Mouse (Mus musculus): ENCODE results near the gene Gm17727.
"Not testable (repeated sequence)": the region's sequence is repeated elsewhere in the genome, so short reads cannot be mapped to it uniquely, and the experiment has no call there.

The Gm17727 gene

GRCm38 (mm10) chr9:35778009-35778408 lies at the start of gene Gm17727:
Gene Gm17727, minus strand, starts transcription at chr9:35778109.
- no peak for DNase-seq (ENCODE audit: low spot score)

GRCm38 (mm10) chr9:35817881-35818280 lies 40.0 kb upstream of the Gm17727 start:
- not testable (repeated sequence) for DNase-seq (ENCODE audit: low spot score)

- no peak for DNase-seq (ENCODE audit: low spot score)
These were observed 20.2 kb upstream of the Gm17727 start for GRCm38 (mm10) chr9:35798146-35798545.

- DNase-seq (ENCODE audit: low spot score): no peak
These were observed 12.1 kb upstream of the Gm17727 start, which contains the start of the genes Gm27235 and D730048I06Rik for GRCm38 (mm10) chr9:35790001-35790400. Gene Gm27235, minus strand, starts transcription at chr9:35790101. Gene D730048I06Rik, minus strand, starts transcription at chr9:35790112.

GRCm38 (mm10) chr9:35756843-35757242 lies 21.1 kb downstream of the Gm17727 start:
- DNase-seq (ENCODE audit: low spot score): no peak

GRCm38 (mm10) chr9:35740749-35741148 lies 37.2 kb downstream of the Gm17727 start, which contains the start of gene Gm17677:
Gene Gm17677, plus strand, starts transcription at chr9:35741049.
- no peak for DNase-seq (ENCODE audit: low spot score)
